Comparison of ENCODE assay signal across 7 mouse cellular contexts in genomic region chr11:96963580-96963979, GRCm38 (mm10). TPM values are rescaled to one million over a fixed set of nuclear protein-coding genes. Genes with fewer than 3 reads are reported as not detected.
DNase-seq lines count a peak whose midpoint lies in the region; ATAC-seq and TF ChIP-seq lines count a peak whose summit lies in the region.

No protein-coding gene starts in this region.

- H3K27me3 ChIP-seq in heart, adult 2 months (ENCODE audit: control insufficient read depth, insufficient read depth, low read length) = no peaks in the 10 kb centered on the region
- no peaks in the 10 kb centered on the region for H3K27me3 ChIP-seq in limb, embryonic 14.5 days (ENCODE audit: control insufficient read depth, insufficient read depth, low read length)
- H3K27me3 ChIP-seq in midbrain, postnatal 0 days (ENCODE audit: insufficient read depth, low read length) = no peaks in the 10 kb centered on the region

- peak; percentile 65; the same call in 1 of the 2 replicates for TF ChIP-seq EP300 in heart, adult 2 months (IDR thresholded peaks at IDR 0.05; ENCODE audit: insufficient read depth, low read depth, low read length)

- intact Hi-C loops in heart, adult 2 months (cut with DNase I) = loop anchor here (1.0 to 5.0 kb wide), 3 partner anchors 19 to 101 kb away; no protein-coding TSS in a partner anchor

- no peak overlapping the region for H3K4me2 ChIP-seq in limb, embryonic 14.5 days (replicated peaks; ENCODE audit: low read depth, low read length, severe bottlenecking)
- no peak overlapping the region for H3K4me2 ChIP-seq in midbrain, postnatal 0 days (ENCODE audit: low read depth, low read length, poor library complexity, severe bottlenecking)

- no peak overlapping the region for H3K9ac ChIP-seq in heart, adult 2 months (ENCODE audit: low read depth, low read length)
- H3K9ac ChIP-seq in limb, embryonic 14.5 days (ENCODE audit: low read depth, low read length, severe bottlenecking) = no peak overlapping the region
- H3K9ac ChIP-seq in midbrain, postnatal 0 days (replicated peaks; ENCODE audit: low read length, poor library complexity, severe bottlenecking) = no peak overlapping the region

- 11% methylated on average over 8 of the region's 8 CpGs for WGBS in heart, adult 2 months
- WGBS in limb, embryonic 14.5 days = 20% methylated on average over 8 of the region's 8 CpGs
- WGBS in midbrain, postnatal 0 days = 16% methylated on average over 8 of the region's 8 CpGs

- no peaks in the 10 kb centered on the region for H3K9me3 ChIP-seq in limb, embryonic 14.5 days (ENCODE audit: control insufficient read depth, low read length)
- no peaks in the 10 kb centered on the region for H3K9me3 ChIP-seq in midbrain, postnatal 0 days (ENCODE audit: low read length)

- DNase-seq in adrenal gland, postnatal 10 days = peak; percentile 95
- peak; percentile 88 for DNase-seq in embryo, embryonic 11 days
- DNase-seq in heart, adult 2 months = peak; percentile 86 to 88
- peak; percentile 97 for DNase-seq in kidney, adult 9 months
- DNase-seq in limb, embryonic 14.5 days (ENCODE audit: low spot score) = peak; percentile 87
- peak; percentile 89 for DNase-seq in midbrain, postnatal 0 days (ENCODE audit: low spot score)
- DNase-seq in spleen, postnatal 10 days (ENCODE audit: low spot score in 2 of 2) = peak; percentile 90 to 95

- no peak for TF ChIP-seq POLR2A in heart, adult 2 months (IDR thresholded peaks at IDR 0.05; ENCODE audit: insufficient read depth, low read depth, low read length)
- TF ChIP-seq POLR2A in limb, embryonic 14.5 days (IDR thresholded peaks at IDR 0.05; ENCODE audit: borderline replicate concordance, extremely low read depth, insufficient read depth, insufficient read length) = no peak

- no peak overlapping the region; the same call in 1 of the 2 replicates for H3K27ac ChIP-seq in heart, adult 2 months
- no peak overlapping the region for H3K27ac ChIP-seq in limb, embryonic 14.5 days (replicated peaks; ENCODE audit: low read depth, low read length)
- H3K27ac ChIP-seq in midbrain, postnatal 0 days (ENCODE audit: low read depth, low read length) = peak overlapping the region; percentile 18; the same call in 1 of the 2 replicates

- H3K4me3 ChIP-seq in heart, adult 2 months = no peak overlapping the region
- H3K4me3 ChIP-seq in limb, embryonic 14.5 days (replicated peaks; ENCODE audit: low read length) = no peak overlapping the region
- H3K4me3 ChIP-seq in midbrain, postnatal 0 days (ENCODE audit: low read depth, low read length) = no peak overlapping the region

- TF ChIP-seq CTCF in heart, adult 2 months (IDR thresholded peaks at IDR 0.05) = peak; percentile 92
- peak; percentile 86 for TF ChIP-seq CTCF in midbrain, postnatal 0 days (IDR thresholded peaks at IDR 0.05)

- H3K4me1 ChIP-seq in heart, adult 2 months (ENCODE audit: control insufficient read depth, insufficient read depth, low read length) = peaks cover 12% of the 10 kb centered on the region
- H3K4me1 ChIP-seq in limb, embryonic 14.5 days (ENCODE audit: control insufficient read depth, insufficient read depth, low read length) = no peaks in the 10 kb centered on the region
- H3K4me1 ChIP-seq in midbrain, postnatal 0 days (ENCODE audit: insufficient read depth, low read length) = no peaks in the 10 kb centered on the region

- peak; percentile 82 for ATAC-seq in limb, embryonic 14.5 days (ENCODE audit: low FRiP score, low read depth)
- ATAC-seq in midbrain, postnatal 0 days (ENCODE audit: low FRiP score) = no peak; the same call in 1 of the 2 replicates

- H3K36me3 ChIP-seq in heart, adult 2 months (ENCODE audit: control insufficient read depth, insufficient read depth, low read length) = no peaks in the 10 kb centered on the region; the same call in 1 of the 2 replicates
- peaks cover 44% of the 10 kb centered on the region for H3K36me3 ChIP-seq in limb, embryonic 14.5 days (ENCODE audit: control insufficient read depth, insufficient read depth, low read length)
- peaks cover 35% of the 10 kb centered on the region for H3K36me3 ChIP-seq in midbrain, postnatal 0 days (ENCODE audit: insufficient read depth, low read length)

- no peaks in the 10 kb centered on the region for H3K79me2 ChIP-seq in heart, adult 2 months (replicated peaks; ENCODE audit: control insufficient read depth, insufficient read depth, low read length)

RNA-seq across cellular contexts. Expression of gene Sp2, which starts 19.2 kb away (rescaled TPM):
- total RNA-seq in adrenal gland, postnatal 10 days (2021) = 10 to 100 TPM; 14.3 to 16.3 TPM
- 10 to 100 TPM; 10.4 to 12.4 TPM for total RNA-seq in heart, adult 2 months (2021)
- 10.3 and 12.3 TPM in 2 replicates for polyA plus RNA-seq in heart, adult 2 months (2012; rRNA removed)
- 16.0 and 22.3 TPM in 2 replicates for polyA plus RNA-seq in limb, embryonic 14.5 days (2012; rRNA removed)
- 17.1 and 18.7 TPM in 2 replicates for polyA plus RNA-seq in limb, embryonic 14.5 days (2014; fragmentation: Nextera tagmentation; extraction: Ambion mirVana)
- total RNA-seq in midbrain, postnatal 0 days (2014; rRNA removed) = 5.2 and 5.9 TPM in 2 replicates
- 13.4 and 13.7 TPM in 2 replicates for polyA plus RNA-seq in midbrain, postnatal 0 days (2015; fragmentation: Nextera tagmentation; extraction: Ambion mirVana)

RNA-seq across cellular contexts. Expression of gene Pnpo, which starts 19.8 kb away (rescaled TPM):
- 10 to 100 TPM; 29.1 to 32.5 TPM for total RNA-seq in adrenal gland, postnatal 10 days (2021)
- total RNA-seq in heart, adult 2 months (2021) = 10 to 100 TPM; 12.9 to 13.0 TPM
- polyA plus RNA-seq in heart, adult 2 months (2012; rRNA removed) = 21.3 and 22.0 TPM in 2 replicates
- polyA plus RNA-seq in limb, embryonic 14.5 days (2012; rRNA removed) = 13.9 and 15.4 TPM in 2 replicates
- 22.6 and 24.2 TPM in 2 replicates for polyA plus RNA-seq in limb, embryonic 14.5 days (2014; fragmentation: Nextera tagmentation; extraction: Ambion mirVana)
- total RNA-seq in midbrain, postnatal 0 days (2014; rRNA removed) = 26.9 and 28.6 TPM in 2 replicates
- polyA plus RNA-seq in midbrain, postnatal 0 days (2015; fragmentation: Nextera tagmentation; extraction: Ambion mirVana) = 36.8 and 37.4 TPM in 2 replicates

RNA-seq across cellular contexts. Expression of gene Prr15l, which starts 35.7 kb away (rescaled TPM):
- total RNA-seq in adrenal gland, postnatal 10 days (2021) = under 1 TPM; 0.24 to 0.66 TPM
- total RNA-seq in heart, adult 2 months (2021) = 1 to 10 TPM in 1 of 2 experiments, under 1 TPM in 1; 0.93 to 2.1 TPM
- polyA plus RNA-seq in heart, adult 2 months (2012; rRNA removed) = 0.70 and 2.5 TPM in 2 replicates
- polyA plus RNA-seq in limb, embryonic 14.5 days (2012; rRNA removed) = 0.47 and 1.2 TPM in 2 replicates
- 3.3 and 3.7 TPM in 2 replicates for polyA plus RNA-seq in limb, embryonic 14.5 days (2014; fragmentation: Nextera tagmentation; extraction: Ambion mirVana)
- 0.27 TPM in 1 of 2 replicates, not detected in the other for total RNA-seq in midbrain, postnatal 0 days (2014; rRNA removed)
- 0.51 and 0.56 TPM in 2 replicates for polyA plus RNA-seq in midbrain, postnatal 0 days (2015; fragmentation: Nextera tagmentation; extraction: Ambion mirVana)

RNA-seq across cellular contexts. Expression of gene Cdk5rap3, which starts 47.3 kb away (rescaled TPM):
- total RNA-seq in adrenal gland, postnatal 10 days (2021) = 10 to 100 TPM; 54.1 to 54.9 TPM
- total RNA-seq in heart, adult 2 months (2021) = 10 to 100 TPM; 17.4 to 25.2 TPM
- polyA plus RNA-seq in heart, adult 2 months (2012; rRNA removed) = 13.8 and 17.5 TPM in 2 replicates
- 71.4 and 74.5 TPM in 2 replicates for polyA plus RNA-seq in limb, embryonic 14.5 days (2012; rRNA removed)
- 79.6 and 83.6 TPM in 2 replicates for polyA plus RNA-seq in limb, embryonic 14.5 days (2014; fragmentation: Nextera tagmentation; extraction: Ambion mirVana)
- 43.6 and 48.3 TPM in 2 replicates for total RNA-seq in midbrain, postnatal 0 days (2014; rRNA removed)
- polyA plus RNA-seq in midbrain, postnatal 0 days (2015; fragmentation: Nextera tagmentation; extraction: Ambion mirVana) = 83.9 and 85.1 TPM in 2 replicates

RNA-seq across cellular contexts. Expression of gene Sp6, which starts 49.6 kb away (rescaled TPM):
- total RNA-seq in adrenal gland, postnatal 10 days (2021) = under 1 TPM; 0.18 to 0.30 TPM
- under 1 TPM; 0.11 to 0.21 TPM for total RNA-seq in heart, adult 2 months (2021)
- polyA plus RNA-seq in heart, adult 2 months (2012; rRNA removed) = 0.21 and 0.23 TPM in 2 replicates
- 4.8 and 5.6 TPM in 2 replicates for polyA plus RNA-seq in limb, embryonic 14.5 days (2012; rRNA removed)
- 3.9 and 4.5 TPM in 2 replicates for polyA plus RNA-seq in limb, embryonic 14.5 days (2014; fragmentation: Nextera tagmentation; extraction: Ambion mirVana)
- total RNA-seq in midbrain, postnatal 0 days (2014; rRNA removed) = 0.33 and 1.1 TPM in 2 replicates
- 0.43 and 0.51 TPM in 2 replicates for polyA plus RNA-seq in midbrain, postnatal 0 days (2015; fragmentation: Nextera tagmentation; extraction: Ambion mirVana)
